Mouse (Mus musculus) right cerebral cortex, postnatal 25 days (tissue): ENCODE measurements at regions not wholly inside any gene's neighbourhood (a gene's known extent, or its start where the extent isn't known, plus 50 kb on each side); places are given as distances from the start of the nearest gene placed in this dataset.

ENCODE experiments used
- DNase-seq: peaks from one replicate; pipeline ENCODE4 v3.0.0; 2022

DNA sequence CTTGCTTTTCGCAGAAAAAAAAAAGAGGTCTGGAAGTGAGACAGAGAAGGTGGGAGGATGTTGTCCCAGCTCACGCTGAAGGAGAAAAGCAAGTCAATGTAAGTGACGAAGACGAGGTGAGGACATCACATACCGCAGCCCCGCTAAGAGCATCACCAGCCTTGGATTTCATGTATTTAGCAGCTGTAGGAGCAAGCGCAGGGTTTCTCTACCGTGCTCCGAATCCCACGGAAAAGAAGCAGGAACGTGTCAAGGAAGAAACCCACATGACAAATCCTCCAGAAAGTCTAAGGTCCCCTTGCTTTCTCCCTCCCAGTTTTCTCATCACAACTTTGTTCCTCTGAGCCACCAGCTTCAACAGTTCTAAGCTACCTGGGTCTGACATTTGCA is 174.3 kb upstream of the Lef1 start:
- DNase-seq = no peak

DNA sequence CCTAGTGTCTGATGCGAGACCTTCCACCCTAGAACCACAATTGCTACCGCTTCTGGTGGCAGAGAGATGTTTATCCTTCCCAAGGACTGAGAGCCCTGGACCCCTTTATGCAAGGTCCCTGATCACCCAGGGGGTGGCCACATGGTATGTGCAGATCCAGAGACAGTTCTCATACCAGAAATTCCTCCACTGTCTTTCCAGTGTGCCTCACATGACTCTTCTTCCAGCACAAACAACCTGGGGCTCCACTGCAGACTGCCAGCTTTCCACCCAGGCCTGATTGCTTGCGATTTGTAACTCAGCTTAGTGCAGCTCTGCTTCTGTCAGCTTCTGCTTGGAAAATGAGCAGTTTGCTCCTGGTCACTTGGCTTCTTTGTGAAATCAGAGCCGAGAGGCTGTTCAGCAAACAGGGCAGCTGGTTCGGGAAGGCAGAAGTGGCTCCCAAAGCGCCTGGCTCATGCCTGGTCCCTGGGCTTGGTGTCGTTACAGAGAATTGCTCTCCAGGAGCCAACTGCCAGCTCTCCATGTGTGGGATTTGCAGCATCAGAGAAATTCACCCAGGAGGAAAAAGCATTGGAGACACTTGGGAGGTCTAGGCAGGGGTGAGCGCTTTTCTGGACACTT is 174.9 kb upstream of the Lef1 start:
- DNase-seq = no peak

- DNase-seq = no peak
These were observed 177.5 kb upstream of the Lef1 start for GRCm38 (mm10) chr3:130932723-130933122.

DNA sequence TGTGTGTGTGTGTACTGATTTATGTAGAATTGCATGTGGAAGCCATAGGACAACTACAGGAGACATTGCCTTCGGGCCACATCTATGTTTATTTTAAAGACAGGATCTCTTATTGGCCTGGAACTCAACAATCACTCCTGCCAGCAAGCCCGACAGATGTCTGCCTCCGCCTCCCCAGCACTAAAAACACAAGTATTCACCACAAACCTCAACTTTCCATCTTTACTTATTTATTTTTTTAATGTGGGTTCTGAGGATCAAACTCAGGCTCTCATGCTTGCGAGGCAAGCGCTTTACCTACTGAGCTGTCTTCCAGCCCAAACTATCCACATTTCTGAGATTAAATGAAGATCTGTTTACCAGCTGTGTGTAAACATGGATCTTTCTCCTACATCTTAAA is 178.0 kb upstream of the Lef1 start:
- no peak for DNase-seq

- DNase-seq = no peak
These were observed 185.3 kb upstream of the Lef1 start for GRCm38 (mm10) chr3:130925000-130925399.

DNA sequence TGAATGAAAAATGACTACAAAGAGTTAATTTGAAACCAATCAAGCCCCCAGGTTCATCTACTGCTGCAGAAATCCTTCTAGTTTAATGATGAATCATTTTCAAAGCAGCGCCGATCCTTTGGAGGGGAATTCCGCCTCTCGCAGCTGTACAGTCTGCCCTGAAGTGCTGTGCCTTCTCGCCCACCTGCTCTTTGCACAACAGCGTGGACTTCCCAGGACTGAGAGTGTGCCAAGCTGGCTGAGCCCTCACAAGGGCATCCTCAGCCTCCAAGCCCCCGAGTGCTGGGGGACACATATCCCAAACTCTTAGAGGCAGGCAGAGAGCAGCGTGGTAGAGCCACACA is 186.7 kb upstream of the Lef1 start:
- no peak for DNase-seq

GRCm38 (mm10) chr3:130922812-130923614 is 187.3 kb upstream of the Lef1 start:
- DNase-seq = no peak

DNA sequence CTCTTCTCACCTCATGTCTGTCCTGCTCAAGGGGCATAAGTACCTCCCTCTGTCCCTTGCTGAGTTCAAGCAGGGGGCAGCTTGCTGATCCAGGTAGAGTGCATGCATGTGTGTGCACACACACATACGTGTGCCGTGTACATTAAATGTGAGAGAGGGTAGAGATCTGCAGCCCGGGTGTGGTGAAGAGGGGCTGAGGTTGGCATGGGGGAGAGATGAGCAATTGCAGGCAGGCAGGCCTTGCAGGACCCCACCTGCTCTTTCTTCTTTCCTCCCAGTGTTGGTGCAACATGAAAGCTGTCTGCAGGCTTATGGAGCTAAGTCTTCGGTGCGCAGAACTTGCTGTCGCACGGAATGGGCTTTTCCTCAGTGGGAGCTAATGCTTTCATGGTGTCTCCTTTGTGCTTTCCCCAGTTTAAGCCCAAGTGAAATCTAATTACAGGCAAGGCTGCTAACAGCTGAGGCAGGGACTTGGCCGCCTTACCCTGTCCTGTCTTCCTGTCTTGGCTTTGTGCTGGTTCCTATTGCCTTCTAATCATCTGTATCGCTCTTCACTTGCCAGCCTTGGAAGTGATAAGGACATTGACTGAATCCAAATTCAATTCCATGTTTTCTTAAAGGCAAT is 188.5 kb upstream of the Lef1 start:
- DNase-seq = no peak

- DNase-seq = no peak
These were observed 183.6 kb upstream of the Rpl34 start for GRCm38 (mm10) chr3:130913812-130914211.

DNA sequence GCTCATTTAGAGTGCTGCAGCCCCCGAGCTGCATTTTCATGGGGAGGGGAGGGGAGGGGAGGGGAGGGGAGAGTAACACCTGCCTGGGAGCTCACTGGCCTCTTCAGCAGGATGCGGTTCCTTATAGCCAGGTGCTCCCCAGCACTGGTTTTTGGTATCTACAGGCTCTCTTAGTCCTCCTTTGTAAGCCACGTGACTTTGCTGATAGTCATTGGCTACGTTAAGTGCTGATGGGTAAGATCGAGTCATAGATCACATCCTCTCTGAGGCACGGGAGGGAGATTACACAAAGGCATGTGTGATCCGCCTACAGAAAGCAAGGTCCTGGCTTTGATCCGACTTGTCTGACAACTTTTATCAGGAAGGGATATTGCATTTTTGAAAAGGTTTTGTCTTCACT is 174.9 kb upstream of the Rpl34 start:
- no peak for DNase-seq

- no peak for DNase-seq
These were observed 173.1 kb upstream of the Rpl34 start for GRCm38 (mm10) chr3:130903329-130903728.

GRCm38 (mm10) chr3:130902376-130902775 is 172.2 kb upstream of the Rpl34 start:
- DNase-seq = no peak

DNA sequence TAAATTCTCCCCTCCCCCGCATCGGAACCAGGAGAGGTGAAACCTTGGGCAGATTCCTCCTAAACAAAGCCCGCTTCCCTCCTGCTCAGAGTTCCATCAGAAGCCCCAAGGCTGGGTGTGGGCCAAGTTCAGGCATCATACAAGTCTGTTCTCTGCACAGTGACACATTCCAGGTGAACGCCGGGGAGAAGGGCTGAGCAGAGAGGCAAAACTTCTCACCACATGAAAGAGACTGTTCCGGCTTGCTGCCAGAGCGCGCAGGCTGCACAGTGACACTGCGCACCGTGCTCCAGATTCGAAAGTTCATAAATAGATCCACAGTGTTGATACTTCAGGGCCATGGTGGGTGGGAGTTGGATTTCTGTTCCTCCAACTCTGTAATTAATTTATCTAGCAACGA is 171.1 kb upstream of the Rpl34 start:
- DNase-seq = no peak

DNA sequence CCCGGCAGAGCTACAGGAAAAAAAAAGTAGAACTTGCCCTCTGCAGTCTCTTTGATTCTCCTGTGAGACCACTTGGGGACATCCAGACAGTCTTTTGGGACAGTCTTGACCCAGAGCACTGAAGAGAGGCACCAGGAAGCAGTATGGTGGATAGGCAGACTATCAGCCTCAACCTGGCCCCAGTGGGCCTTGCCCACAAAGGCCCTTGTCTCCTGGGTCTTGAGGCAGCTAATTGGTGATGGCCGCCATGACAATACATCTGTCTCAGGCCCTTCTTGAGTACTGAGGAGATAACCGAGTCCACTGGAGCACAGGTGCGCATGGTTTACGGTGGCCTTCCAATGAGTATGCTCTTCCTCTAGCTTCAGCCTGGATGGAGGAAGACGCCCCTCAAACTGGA is 170.6 kb upstream of the Rpl34 start:
- no peak for DNase-seq

DNA sequence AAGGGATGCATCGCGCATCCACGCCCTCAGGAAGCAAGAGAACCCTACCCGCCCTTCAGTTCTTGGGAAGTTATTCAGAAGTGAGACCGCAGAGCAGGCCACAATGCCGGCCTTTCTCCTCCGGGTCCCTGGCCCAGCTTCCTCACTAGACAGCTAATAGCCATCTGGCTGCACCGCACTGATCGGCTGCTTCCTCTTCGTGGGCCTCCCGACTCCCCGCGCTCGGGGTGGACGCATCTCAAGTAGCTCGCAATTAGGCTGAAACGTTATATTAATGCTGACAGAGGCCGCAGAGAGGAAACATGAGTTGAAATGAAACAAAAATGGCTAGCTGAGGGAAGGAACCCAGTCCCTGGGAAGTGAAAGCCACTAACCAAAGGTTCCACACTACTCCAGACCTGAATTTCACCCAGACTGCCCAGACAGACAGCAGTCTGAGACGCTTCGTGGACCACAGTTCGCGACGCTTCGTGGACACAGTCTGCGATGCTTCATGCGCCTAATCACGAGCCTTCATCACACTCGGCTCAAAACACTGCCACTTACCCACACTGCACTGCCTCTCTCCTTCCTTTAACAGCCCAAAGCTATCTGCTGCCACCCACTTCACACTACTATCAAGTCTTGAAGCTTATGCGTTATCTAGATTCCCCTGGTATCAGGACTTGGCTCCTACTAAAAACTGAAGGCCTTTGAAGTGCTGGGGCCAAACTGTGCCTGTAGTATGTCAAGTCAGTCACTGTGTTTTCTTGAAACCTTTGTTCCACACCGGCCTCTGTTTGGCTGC is 170.0 kb upstream of the Rpl34 start:
- DNase-seq = no peak

DNA sequence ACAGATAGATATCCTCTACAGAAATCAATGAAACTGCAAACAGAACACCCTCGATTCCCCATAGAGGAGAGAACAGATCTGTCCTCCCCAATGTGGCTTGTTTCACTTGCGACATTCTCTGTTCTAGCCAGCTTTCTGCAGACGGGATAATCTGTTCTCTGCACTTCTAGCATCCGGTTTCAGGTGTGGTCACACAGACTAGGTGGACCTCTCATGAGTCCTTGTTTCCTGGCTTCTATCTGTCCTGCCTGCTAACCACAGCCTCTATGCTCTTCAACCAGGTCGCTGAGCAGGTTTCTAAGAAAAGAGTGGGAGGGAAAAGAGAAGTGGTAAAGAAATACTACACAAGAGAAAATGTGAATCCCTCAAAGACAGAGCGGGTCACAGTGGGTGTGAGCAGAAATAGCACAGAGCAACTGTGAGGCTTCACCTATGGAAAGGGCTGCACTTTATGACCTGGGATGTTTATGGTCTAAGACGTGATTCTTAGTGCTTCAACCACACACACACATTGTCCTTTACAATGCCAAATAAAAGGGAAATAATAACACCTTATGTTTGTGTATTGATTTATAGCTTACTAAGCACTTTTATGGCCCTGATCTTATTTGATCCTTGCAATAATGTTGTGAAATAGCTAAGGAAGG is 164.1 kb upstream of the Rpl34 start:
- DNase-seq = no peak

DNA sequence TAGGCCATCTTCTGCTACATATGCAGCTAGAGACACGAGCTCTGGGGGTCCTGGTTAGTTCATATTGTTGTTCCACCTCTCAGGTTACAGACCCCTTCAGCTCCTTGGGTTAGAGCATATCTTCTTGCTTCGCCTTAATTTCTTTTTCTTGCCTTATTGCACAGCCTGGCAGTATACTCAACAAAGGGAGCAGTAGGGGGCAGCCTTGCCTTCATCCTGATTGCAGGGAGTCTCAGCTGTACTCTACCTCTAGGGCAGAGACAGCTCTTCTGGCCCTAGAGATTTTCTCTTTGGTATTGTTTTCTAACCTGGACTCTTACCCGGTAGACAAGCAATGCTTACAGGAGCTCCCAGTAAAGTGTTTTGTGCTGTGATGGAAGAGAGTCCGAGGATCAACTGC is 161.1 kb upstream of the Rpl34 start:
- DNase-seq = no peak

- DNase-seq = no peak
These were observed 158.4 kb upstream of the Rpl34 start for GRCm38 (mm10) chr3:130888587-130888986.

GRCm38 (mm10) chr3:130887540-130888312 is 157.5 kb upstream of the Rpl34 start:
- DNase-seq = no peak

DNA sequence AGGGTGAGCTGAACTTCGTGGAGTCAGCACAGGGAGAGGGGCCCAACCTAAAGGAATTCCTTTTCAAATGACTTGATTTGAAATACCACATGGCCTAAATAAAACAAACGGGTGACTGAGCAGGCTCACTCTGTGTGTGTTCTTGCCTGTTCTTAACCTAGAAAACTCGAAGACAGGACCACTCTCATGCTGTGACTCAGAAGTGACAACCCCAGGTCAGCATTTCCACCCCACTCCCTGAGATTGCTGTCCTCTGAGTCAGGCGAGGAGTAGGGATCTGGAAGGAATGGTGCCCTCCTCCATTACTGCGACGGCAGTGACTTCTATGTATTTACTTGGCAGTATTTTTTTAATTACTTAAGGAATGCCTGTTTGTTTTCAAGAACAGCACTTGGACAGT is 155.8 kb upstream of the Rpl34 start:
- DNase-seq = no peak

GRCm38 (mm10) chr3:130884393-130884792 is 154.2 kb upstream of the Rpl34 start:
- DNase-seq = no peak

DNA sequence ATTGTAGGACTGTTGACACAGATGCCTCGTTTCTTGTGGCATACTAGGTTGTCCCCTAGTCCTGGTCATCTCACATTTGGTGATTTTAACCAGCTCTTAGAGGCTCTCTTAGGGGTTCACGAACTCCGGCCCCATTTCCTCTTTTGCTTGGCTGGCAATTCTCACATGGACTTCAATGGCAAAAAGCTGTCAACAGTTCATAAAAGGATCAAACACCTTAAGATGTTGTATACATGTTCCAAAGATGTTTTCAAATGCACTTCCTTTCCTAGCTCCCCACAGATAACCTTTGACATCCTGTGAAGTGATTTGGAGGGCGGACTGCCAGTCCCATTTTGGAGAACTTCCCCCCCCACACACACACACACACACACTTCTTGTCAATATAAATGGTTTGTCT is 153.7 kb upstream of the Rpl34 start:
- no peak for DNase-seq
